Mouse (Mus musculus) myocyte (in vitro differentiated cells): ENCODE measurements around the gene Zfp715.

Experiments used
- CEBPB ChIP-seq: IDR thresholded peaks from 2 replicates; pipeline ENCODE4 v1.6.1; 2011; ENCODE audit warnings: mild to moderate bottlenecking, moderate library complexity; ENCODE audit not compliant: poor library complexity, insufficient read depth, severe bottlenecking
- MAX ChIP-seq: IDR thresholded peaks from one replicate; pipeline ENCODE4 v1.6.1; 2011; ENCODE audit warnings: low read depth, mild to moderate bottlenecking, control low read depth
- MYOD1 ChIP-seq, 3 experiments: IDR thresholded peaks; one replicate each; pipeline ENCODE4 v1.6.1; 2011; ENCODE audit warnings: control low read depth in 2 of 3, low read depth in 2 of 3, mild to moderate bottlenecking in 2 of 3, moderate library complexity in 1 of 3; ENCODE audit not compliant: insufficient read length in 2 of 3, control insufficient read depth in 1 of 3
- POLR2A ChIP-seq: IDR thresholded peaks from one replicate; pipeline ENCODE4 v1.6.1; 2011; ENCODE audit warnings: low read depth, mild to moderate bottlenecking, control low read depth, moderate library complexity; ENCODE audit not compliant: insufficient read length
- SRF ChIP-seq: IDR thresholded peaks from one replicate; pipeline ENCODE4 v1.6.1; 2011; ENCODE audit warnings: low read depth; ENCODE audit not compliant: control insufficient read depth, insufficient read length
- TCF3 ChIP-seq: IDR thresholded peaks from one replicate; pipeline ENCODE4 v1.6.1; 2011; ENCODE audit warnings: low read depth, control low read depth; ENCODE audit not compliant: insufficient read length

DNA sequence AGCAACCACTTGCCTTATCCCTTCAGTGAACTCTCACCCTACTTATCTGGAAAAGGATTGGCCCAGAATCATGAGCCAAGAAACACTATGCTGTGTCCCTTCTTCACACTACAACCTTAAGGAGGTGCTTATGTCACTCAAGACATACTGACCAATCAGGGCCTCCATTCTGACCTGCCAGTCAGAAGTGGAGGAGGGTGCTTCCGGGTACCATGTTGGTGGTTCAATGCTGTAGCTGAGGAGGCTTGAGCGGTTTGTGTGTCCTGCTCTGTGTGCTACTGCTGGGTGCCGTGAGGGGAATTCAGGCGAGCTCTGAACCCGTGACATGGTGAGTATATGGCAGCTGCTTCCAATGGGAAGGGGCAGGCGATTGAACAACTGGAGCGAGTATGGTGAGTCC is 59.6 kb downstream of the Zfp715 start:
- TF ChIP-seq POLR2A = no peak
- TF ChIP-seq MAX = no peak
- TF ChIP-seq SRF = no peak
- TF ChIP-seq CEBPB = no peak
- TF ChIP-seq TCF3 = no peak
- TF ChIP-seq MYOD1 (IDR thresholded peaks at IDR 0.05; ENCODE audit: control insufficient read depth in 1 of 3, insufficient read length in 2 of 3, low read depth in 2 of 3) = no peak
